In genomic region chr3:96526864-96527542, GRCm38 (mm10) we compare ENCODE assay signal across 8 mouse cellular contexts. TPM values are rescaled to one million over a fixed set of nuclear protein-coding genes. Genes with fewer than 3 reads are reported as not detected.
DNase-seq lines count a peak whose midpoint lies in the region; ATAC-seq and TF ChIP-seq lines count a peak whose summit lies in the region.

No protein-coding gene starts in this region.

- in situ Hi-C loops in ES-E14 (cut with MboI; ENCODE audit: low sequenced_read_pairs in 2 of 2, unreplicated experiment in 2 of 2), result no loop called here

- H3K9me3 ChIP-seq in ES-E14 (ENCODE audit: control insufficient read depth, insufficient read depth, low read depth, low read length), result no peaks in the 10 kb centered on the region
- no peaks in the 10 kb centered on the region for H3K9me3 ChIP-seq in liver, embryonic 15.5 days (replicated peaks)

- H3K27me3 ChIP-seq in cerebellum, adult 2 months (ENCODE audit: control insufficient read depth, insufficient read depth, low read length), result no peaks in the 10 kb centered on the region; the same call in 1 of the 2 replicates
- H3K27me3 ChIP-seq in liver, embryonic 15.5 days, result peaks cover 76% of the 10 kb centered on the region

- no peak for TF ChIP-seq POLR2A in cerebellum, adult 2 months (IDR thresholded peaks at IDR 0.05; ENCODE audit: borderline replicate concordance, insufficient read depth, low read length)

- H3K4me2 ChIP-seq in liver, embryonic 15.5 days, result peak overlapping the region; percentile 56

- peak; percentile 47 for ATAC-seq in granulocyte monocyte progenitor cell, adult 5-6 weeks (replicated peaks; ENCODE audit: poor library complexity, severe bottlenecking)
- ATAC-seq in liver, embryonic 15.5 days (ENCODE audit: insufficient read depth), result 0 out of 2 replicates have a peak, but pooled peaks have one; percentile 32

- TF ChIP-seq CTCF in cerebellum, adult 2 months (IDR thresholded peaks at IDR 0.05; ENCODE audit: borderline replicate concordance, insufficient read depth, low read depth, low read length), result no peak

- H3K4me1 ChIP-seq in cerebellum, adult 2 months (ENCODE audit: control insufficient read depth, insufficient read depth, low read length), result 0 out of 2 replicates have a peak, but pooled peaks cover 2% of the 10 kb centered on the region
- peaks cover 0 to 9% of the 10 kb centered on the region in 2 experiments; a peak in 1 of 4 replicates for H3K4me1 ChIP-seq in ES-E14 (ENCODE audit: control insufficient read depth in 2 of 2, insufficient read depth in 2 of 2, low read length in 2 of 2, poor library complexity in 1 of 2)
- peaks cover 9% of the 10 kb centered on the region; the same call in 1 of the 2 replicates for H3K4me1 ChIP-seq in liver, embryonic 15.5 days (replicated peaks)

- WGBS in cerebellum, adult 2 months, result 4% methylated on average over 44 of the region's 44 CpGs
- WGBS in liver, embryonic 15.5 days (ENCODE audit: insufficient replicate concordance), result 6% methylated on average over 44 of the region's 44 CpGs

- H3K4me3 ChIP-seq in cerebellum, adult 2 months (replicated peaks; ENCODE audit: insufficient read depth, low read depth, low read length), result peak overlapping the region; percentile 34
- H3K4me3 ChIP-seq in ES-E14 (ENCODE audit: insufficient read depth in 1 of 2, low read depth in 1 of 2, low read length in 2 of 2, poor library complexity in 1 of 2, severe bottlenecking in 1 of 2), result peak overlapping the region; percentile 65 to 73
- peak overlapping the region; percentile 35 for H3K4me3 ChIP-seq in liver, embryonic 15.5 days (replicated peaks)

- no peaks in the 10 kb centered on the region for H3K36me3 ChIP-seq in ES-E14 (ENCODE audit: control insufficient read depth, insufficient read depth, low read length, poor library complexity, severe bottlenecking)
- no peaks in the 10 kb centered on the region for H3K36me3 ChIP-seq in liver, embryonic 15.5 days (replicated peaks)

- DNase-seq in cerebellum, adult 2 months, result no peak
- DNase-seq in cerebellum, adult 9-11 months, result no peak
- DNase-seq in ES-E14 (ENCODE audit: low read depth, low spot score), result no peak
- no peak for DNase-seq in frontal cortex, postnatal 14 days (ENCODE audit: low spot score in 2 of 2)
- DNase-seq in left cerebral cortex, adult 8-10 months (ENCODE audit: low spot score in 2 of 2), result no peak
- DNase-seq in gastrocnemius, adult 8-10 months (ENCODE audit: low spot score in 2 of 2), result no peak

- H3K9ac ChIP-seq in ES-E14 (ENCODE audit: insufficient read depth, low read depth, low read length, poor library complexity, severe bottlenecking), result peak overlapping the region; percentile 63
- no peak overlapping the region for H3K9ac ChIP-seq in liver, embryonic 15.5 days

- no peak overlapping the region for H3K27ac ChIP-seq in cerebellum, adult 2 months (ENCODE audit: insufficient read depth, low read length)
- H3K27ac ChIP-seq in ES-E14 (ENCODE audit: insufficient read depth, low read depth, low read length, poor library complexity, severe bottlenecking), result no peak overlapping the region
- no peak overlapping the region for H3K27ac ChIP-seq in liver, embryonic 15.5 days (replicated peaks)

TF ChIP-seq in ES-E14, 5 proteins besides CTCF, POLR2A, EP300 and RAD21:
- TF ChIP-seq ZC3H11A (IDR thresholded peaks at IDR 0.05; ENCODE audit: borderline replicate concordance, low read depth, low read length), result no peak
- TF ChIP-seq HCFC1 (IDR thresholded peaks at IDR 0.05; ENCODE audit: borderline replicate concordance, insufficient read depth, low read length), result no peak
- TF ChIP-seq MAFK (IDR thresholded peaks at IDR 0.05; ENCODE audit: insufficient read depth, low read depth, low read length), result no peak
- TF ChIP-seq ZNF384 (IDR thresholded peaks at IDR 0.05; ENCODE audit: low read depth, low read length), result no peak
- no peak for TF ChIP-seq CHD2 (IDR thresholded peaks at IDR 0.05; ENCODE audit: low read depth, low read length)

RNA-seq across cellular contexts. Expression of gene Hfe2, which starts 2.0 kb away (rescaled TPM):
- polyA plus RNA-seq in cerebellum, adult 2 months (2012; rRNA removed), result 0.21 and 0.41 TPM in 2 replicates
- total RNA-seq in ES-E14 (2012; rRNA removed), result 1.0 and 1.2 TPM in 2 replicates
- not detected in 2 replicates for total RNA-seq in granulocyte monocyte progenitor cell, adult 5-6 weeks (2014; fragmentation: Nextera tagmentation)
- not detected in 2 replicates for total RNA-seq in granulocyte monocyte progenitor cell, adult 5-6 weeks (2017)
- 7.1 and 8.5 TPM in 2 replicates for polyA plus RNA-seq in liver, embryonic 15.5 days (2015; fragmentation: Nextera tagmentation; extraction: Ambion mirVana)
- total RNA-seq in left cerebral cortex, adult 8-10 months (2022), result 1 to 10 TPM; 1.4 to 2.0 (median 1.7) TPM
- total RNA-seq in gastrocnemius, adult 8-10 months (2022), result 100 to 1,000 TPM; 562 to 917 (median 709) TPM

RNA-seq across cellular contexts. Expression of gene Txnip, which starts 30.8 kb away (rescaled TPM):
- polyA plus RNA-seq in cerebellum, adult 2 months (2012; rRNA removed), result 15.2 and 21.9 TPM in 2 replicates
- 128 and 161 TPM in 2 replicates for total RNA-seq in ES-E14 (2012; rRNA removed)
- total RNA-seq in granulocyte monocyte progenitor cell, adult 5-6 weeks (2014; fragmentation: Nextera tagmentation), result 80.1 and 110 TPM in 2 replicates
- total RNA-seq in granulocyte monocyte progenitor cell, adult 5-6 weeks (2017), result 79.0 and 80.5 TPM in 2 replicates
- 42.8 and 46.8 TPM in 2 replicates for polyA plus RNA-seq in liver, embryonic 15.5 days (2015; fragmentation: Nextera tagmentation; extraction: Ambion mirVana)
- 10 to 100 TPM; 21.7 to 37.3 (median 26.8) TPM for total RNA-seq in left cerebral cortex, adult 8-10 months (2022)
- total RNA-seq in gastrocnemius, adult 8-10 months (2022), result 100 to 1,000 TPM; 365 to 573 (median 474) TPM

RNA-seq across cellular contexts. Expression of gene Gm16253, which starts 49.8 kb away (rescaled TPM):
- not detected in 2 replicates for polyA plus RNA-seq in cerebellum, adult 2 months (2012; rRNA removed)
- total RNA-seq in ES-E14 (2012; rRNA removed), result 1.8 and 2.0 TPM in 2 replicates
- total RNA-seq in granulocyte monocyte progenitor cell, adult 5-6 weeks (2014; fragmentation: Nextera tagmentation), result not detected in 2 replicates
- total RNA-seq in granulocyte monocyte progenitor cell, adult 5-6 weeks (2017), result not detected in 2 replicates
- 0.17 and 0.23 TPM in 2 replicates for polyA plus RNA-seq in liver, embryonic 15.5 days (2015; fragmentation: Nextera tagmentation; extraction: Ambion mirVana)
- not detected for total RNA-seq in left cerebral cortex, adult 8-10 months (2022)
- 1 to 10 TPM in 3 of 4 experiments, not detected in 1; 1.2 to 1.5 (median 1.2) TPM for total RNA-seq in gastrocnemius, adult 8-10 months (2022)

Comparison
In these comparisons a context has a peak if more than half of its experiments do, and no peak if none do; other contexts are left out.
1. RNA of gene Hfe2, which starts 2.0 kb away (total RNA-seq): 562 to 917 TPM in gastrocnemius, adult 8-10 months; 1.4 to 2.0 TPM in left cerebral cortex, adult 8-10 months, 1.0 to 1.2 TPM in ES-E14 and not detected in granulocyte monocyte progenitor cell, adult 5-6 weeks; every median in the first group is over 100 times any median in the second.
2. Peak in every context shown above with its lines, with median percentiles within 50 percentile points of each other: H3K4me3 ChIP-seq.